Mouse (Mus musculus) erythroblast, adult 5-6 weeks (primary cell): Measurements from ENCODE around the gene Scd2. TPM values are rescaled to one million over a fixed set of nuclear protein-coding genes. Genes with fewer than 3 reads are reported as not detected.

Experiments used
- ATAC-seq: replicated peaks from 2 replicates; pipeline ENCODE4 v1.8.0; 2016; ENCODE audit warnings: moderate number of reproducible peaks, mild to moderate bottlenecking, moderate TSS enrichment, inconsistent platforms; ENCODE audit not compliant: poor library complexity, low FRiP score, severe bottlenecking
- total RNA-seq, 2 experiments: library from RNA; stranded (forward) in 1 of 2; stranded (reverse) in 1 of 2; fragments of 150-400 nt in 1 of 2; fragments of 200-764, 138-1000 nt in 1 of 2; gene quantifications; 2 replicates each; pipeline versions ENCODE4 v1.2.3 to v1.2.4; 2015 to 2017; ENCODE audit warnings: low replicate concordance in 2 of 2

The Scd2 gene
- total RNA-seq, 2 experiments from 2014 or later: 11.3 to 20.9 TPM

GRCm38 (mm10) chr19:44332833-44333623 is 39.6 kb downstream of the Scd2 start, which contains the start of gene Scd4:
TSS of gene Scd4 (plus strand) at chr19:44333092.
- no peak for ATAC-seq

DNA sequence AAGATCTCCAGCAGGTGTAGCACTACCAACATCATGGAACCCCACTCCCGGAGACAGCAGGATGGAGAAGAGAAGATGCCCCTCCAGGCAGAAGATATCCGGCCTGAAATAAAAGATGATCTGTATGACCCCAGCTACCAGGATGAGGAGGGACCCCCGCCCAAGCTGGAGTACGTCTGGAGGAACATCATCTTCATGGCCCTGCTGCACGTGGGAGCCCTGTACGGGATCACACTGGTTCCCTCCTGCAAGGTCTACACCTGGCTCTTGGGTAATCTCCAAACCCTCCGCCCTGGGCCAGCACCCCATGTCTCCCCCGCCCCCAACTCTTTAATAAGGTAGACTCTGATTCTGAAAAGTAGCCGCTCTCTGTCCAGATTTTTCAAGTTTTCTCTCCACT is 40.5 kb downstream of the Scd2 start:
- no peak for ATAC-seq

- ATAC-seq: no peak
Observed at GRCm38 (mm10) chr19:44335876-44336662, 42.6 kb downstream of the Scd2 start.

GRCm38 (mm10) chr19:44349689-44350088 is 56.2 kb downstream of the Scd2 start:
- no peak for ATAC-seq

- no peak for ATAC-seq
Observed at GRCm38 (mm10) chr19:44351756-44352155, 58.3 kb downstream of the Scd2 start.

Other genes starting within 250 kb of the Scd2 start
- 10.0 and 16.1 TPM in 2 replicates for gene Erlin1, start 223.9 kb upstream of the Scd2 start, total RNA-seq (2015; ENCODE audit: low replicate concordance)
- 7.5 and 8.9 TPM in 2 replicates for gene Erlin1, start 223.9 kb upstream of the Scd2 start, total RNA-seq (2017; ENCODE audit: low replicate concordance)
- 17.8 and 19.0 TPM in 2 replicates for gene Chuk, start 186.2 kb upstream of the Scd2 start, total RNA-seq (2015; ENCODE audit: low replicate concordance)
- gene Chuk, start 186.2 kb upstream of the Scd2 start, total RNA-seq (2017; ENCODE audit: low replicate concordance): 46.2 and 57.2 TPM in 2 replicates
- 16.7 and 22.1 TPM in 2 replicates for gene Cwf19l1, start 157.8 kb upstream of the Scd2 start, total RNA-seq (2015; ENCODE audit: low replicate concordance)
- gene Cwf19l1, start 157.8 kb upstream of the Scd2 start, total RNA-seq (2017; ENCODE audit: low replicate concordance): 4.3 and 8.2 TPM in 2 replicates
- 20.1 and 37.1 TPM in 2 replicates for gene Bloc1s2, start 147.2 kb upstream of the Scd2 start, total RNA-seq (2015; ENCODE audit: low replicate concordance)
- gene Bloc1s2, start 147.2 kb upstream of the Scd2 start, total RNA-seq (2017; ENCODE audit: low replicate concordance): 13.1 and 13.9 TPM in 2 replicates
- not detected in 2 replicates for gene Pkd2l1, start 101.2 kb upstream of the Scd2 start, total RNA-seq (2015; ENCODE audit: low replicate concordance)
- not detected in 2 replicates for gene Pkd2l1, start 101.2 kb upstream of the Scd2 start, total RNA-seq (2017; ENCODE audit: low replicate concordance)
- gene Scd3, start 90.4 kb upstream of the Scd2 start, total RNA-seq (2015; ENCODE audit: low replicate concordance): not detected in 2 replicates
- not detected in 2 replicates for gene Scd3, start 90.4 kb upstream of the Scd2 start, total RNA-seq (2017; ENCODE audit: low replicate concordance)
- gene Scd4, start 39.4 kb downstream of the Scd2 start, total RNA-seq (2015; ENCODE audit: low replicate concordance): 0.38 TPM in 1 of 2 replicates, not detected in the other
- gene Scd4, start 39.4 kb downstream of the Scd2 start, total RNA-seq (2017; ENCODE audit: low replicate concordance): not detected in 2 replicates
- 10.0 and 11.3 TPM in 2 replicates for gene Scd1, start 114.2 kb downstream of the Scd2 start, total RNA-seq (2015; ENCODE audit: low replicate concordance)
- gene Scd1, start 114.2 kb downstream of the Scd2 start, total RNA-seq (2017; ENCODE audit: low replicate concordance): 9.5 and 11.2 TPM in 2 replicates
- not detected in 2 replicates for gene Wnt8b, start 199.8 kb downstream of the Scd2 start, total RNA-seq (2015; ENCODE audit: low replicate concordance)
- not detected in 2 replicates for gene Wnt8b, start 199.8 kb downstream of the Scd2 start, total RNA-seq (2017; ENCODE audit: low replicate concordance)